Mouse (Mus musculus): ENCODE results near the gene Vdr. TPM values are rescaled to one million over a fixed set of nuclear protein-coding genes. Genes with fewer than 3 reads are reported as not detected.

The Vdr gene
- total and polyA plus RNA-seq, 3 experiments, result 1.1 to 2.3 (median 2.0) TPM

DNA sequence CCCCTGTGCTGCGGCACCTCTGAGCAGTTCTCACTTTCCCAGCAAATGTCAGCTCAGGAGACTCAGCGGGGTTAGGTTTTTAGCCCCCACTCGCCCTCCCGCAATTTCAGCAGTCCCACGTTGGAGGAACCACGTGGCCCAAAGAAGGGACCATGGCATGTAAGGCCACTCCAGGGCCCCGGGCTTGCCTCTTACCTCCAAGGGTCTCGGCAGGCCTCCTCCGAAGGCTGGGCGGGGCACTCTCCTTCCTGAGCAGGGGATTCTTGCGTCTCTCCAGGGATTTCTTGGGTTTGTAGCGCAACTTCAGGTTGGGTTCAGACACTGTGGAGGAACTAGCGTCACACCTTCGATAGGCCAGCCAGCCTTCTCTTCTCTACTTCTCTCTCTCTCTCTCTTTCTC lies 101.2 kb downstream of the Vdr start:
- Histone ChIP-seq H3K4me1 (ENCODE audit: control insufficient read depth, insufficient read depth, low read length) (peaks cover 31% of the 10 kb centered on the region), H3K27me3 (ENCODE audit: control insufficient read depth, insufficient read depth, low read length) (no peaks in the 10 kb centered on the region), H3K9ac (ENCODE audit: low read depth, low read length) (no peak overlapping the region), H3K36me3 (ENCODE audit: control insufficient read depth, insufficient read depth, low read length) (peaks cover 13% of the 10 kb centered on the region), H3K27ac (no peak overlapping the region), H3K4me3 (no peak overlapping the region), H3K79me2 (replicated peaks; ENCODE audit: control insufficient read depth, insufficient read depth, low read length) (peaks cover 6% of the 10 kb centered on the region)
- intact Hi-C loops (cut with DNase I), result no loop called here
- TF ChIP-seq EP300 (IDR thresholded peaks at IDR 0.05; ENCODE audit: insufficient read depth, low read depth, low read length) (no peak), CTCF (IDR thresholded peaks at IDR 0.05) (no peak), POLR2A (IDR thresholded peaks at IDR 0.05; ENCODE audit: insufficient read depth, low read depth, low read length) (no peak)
- 74% methylated on average over 14 of the region's 14 CpGs for WGBS
- DNase-seq, result no peak

DNA sequence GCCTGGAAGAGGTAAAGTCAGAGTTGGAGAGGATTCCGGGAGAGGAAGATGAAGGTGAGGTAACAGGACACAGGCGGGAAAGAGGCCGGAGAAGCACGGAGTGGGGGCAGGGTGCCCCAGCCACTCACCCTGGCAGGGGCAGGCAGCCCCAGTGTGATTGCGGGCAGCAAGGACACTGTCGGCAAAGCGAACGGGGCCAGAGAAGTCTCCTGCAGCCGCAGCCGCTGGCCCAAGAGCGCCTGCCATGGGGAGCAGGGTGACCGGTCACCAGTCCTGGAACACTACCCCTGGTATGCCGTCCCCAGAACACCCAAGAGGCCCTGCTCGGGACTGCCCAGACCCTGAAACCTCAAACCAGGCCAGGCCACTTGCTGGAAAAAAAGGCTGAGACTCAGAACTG lies 101.9 kb downstream of the Vdr start:
- peaks cover 9% of the 10 kb centered on the region for H3K36me3 ChIP-seq (ENCODE audit: control insufficient read depth, insufficient read depth, low read length)

DNA sequence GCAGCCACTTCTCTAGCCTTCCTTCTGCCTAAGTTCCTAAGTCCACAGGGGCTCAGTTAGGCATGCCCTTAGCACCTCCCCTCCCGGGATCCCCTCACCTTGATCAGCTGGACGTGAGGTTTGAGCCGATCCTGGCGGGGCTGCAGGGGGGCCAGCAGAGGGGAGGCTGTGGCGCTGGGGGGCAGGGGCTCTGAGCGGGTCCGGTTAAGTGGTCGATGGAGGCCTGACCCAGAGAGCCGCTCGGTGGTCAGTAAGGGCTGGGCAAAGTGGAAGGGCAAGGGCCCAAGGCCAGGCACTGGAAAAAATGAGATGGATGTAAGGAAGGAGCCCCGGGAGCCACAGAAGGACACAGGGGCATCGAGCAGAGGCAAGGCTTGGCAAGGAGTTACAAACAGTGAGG lies 102.6 kb downstream of the Vdr start:
- H3K4me1 ChIP-seq (ENCODE audit: control insufficient read depth, insufficient read depth, low read length), result peaks cover 19% of the 10 kb centered on the region
- H3K36me3 ChIP-seq (ENCODE audit: control insufficient read depth, insufficient read depth, low read length), result peaks cover 4% of the 10 kb centered on the region; the same call in 1 of the 2 replicates
- 82% methylated on average over 12 of the region's 12 CpGs for WGBS
- no peak for TF ChIP-seq POLR2A (IDR thresholded peaks at IDR 0.05; ENCODE audit: insufficient read depth, low read depth, low read length)
- TF ChIP-seq EP300 (IDR thresholded peaks at IDR 0.05; ENCODE audit: insufficient read depth, low read depth, low read length), result no peak
- no peak for TF ChIP-seq CTCF (IDR thresholded peaks at IDR 0.05)
- H3K79me2 ChIP-seq (replicated peaks; ENCODE audit: control insufficient read depth, insufficient read depth, low read length), result peaks cover 6% of the 10 kb centered on the region
- no peak overlapping the region for H3K27ac ChIP-seq
- no peak for DNase-seq
- H3K4me3 ChIP-seq, result no peak overlapping the region
- intact Hi-C loops (cut with DNase I), result loop anchor here (2.0 kb wide), 1 partner anchor 17 kb away; no protein-coding TSS in a partner anchor
- H3K27me3 ChIP-seq (ENCODE audit: control insufficient read depth, insufficient read depth, low read length), result no peaks in the 10 kb centered on the region
- no peak overlapping the region for H3K9ac ChIP-seq (ENCODE audit: low read depth, low read length)

More for the DNA sequence above, 101.9 kb downstream of the Vdr start:
- H3K9ac ChIP-seq (ENCODE audit: low read depth, low read length), result no peak overlapping the region
- intact Hi-C loops (cut with DNase I), result no loop called here
- no peak overlapping the region for H3K4me3 ChIP-seq
- peaks cover 6% of the 10 kb centered on the region for H3K79me2 ChIP-seq (replicated peaks; ENCODE audit: control insufficient read depth, insufficient read depth, low read length)
- no peak overlapping the region for H3K27ac ChIP-seq
- H3K27me3 ChIP-seq (ENCODE audit: control insufficient read depth, insufficient read depth, low read length), result no peaks in the 10 kb centered on the region
- peaks cover 26% of the 10 kb centered on the region for H3K4me1 ChIP-seq (ENCODE audit: control insufficient read depth, insufficient read depth, low read length)
- no peak for DNase-seq
- no peak for TF ChIP-seq CTCF (IDR thresholded peaks at IDR 0.05)
- TF ChIP-seq EP300 (IDR thresholded peaks at IDR 0.05; ENCODE audit: insufficient read depth, low read depth, low read length), result no peak
- TF ChIP-seq POLR2A (IDR thresholded peaks at IDR 0.05; ENCODE audit: insufficient read depth, low read depth, low read length), result no peak
- 90% methylated on average over 14 of the region's 14 CpGs for WGBS

Other genes with a start within 250 kb of the Vdr start
- gene Rpap3, start 204.8 kb downstream of the Vdr start, total RNA-seq (2021), result 10 to 100 TPM; 12.7 to 14.2 TPM
- gene Rpap3, start 204.8 kb downstream of the Vdr start, polyA plus RNA-seq (2012; rRNA removed), result 4.4 and 7.4 TPM in 2 replicates
- gene Endou, start 179.3 kb downstream of the Vdr start, total RNA-seq (2021), result 1 to 10 TPM; 1.1 to 1.2 TPM
- 2.4 TPM in 2 replicates for gene Endou, start 179.3 kb downstream of the Vdr start, polyA plus RNA-seq (2012; rRNA removed)
- 10 to 100 TPM; 21.5 to 27.9 TPM for gene Rapgef3, start 142.7 kb downstream of the Vdr start, total RNA-seq (2021)
- gene Rapgef3, start 142.7 kb downstream of the Vdr start, polyA plus RNA-seq (2012; rRNA removed), result 44.4 and 57.0 TPM in 2 replicates
- gene Slc48a1, start 132.1 kb downstream of the Vdr start, total RNA-seq (2021), result 10 to 100 TPM; 72.7 to 73.0 TPM
- 82.8 and 85.3 TPM in 2 replicates for gene Slc48a1, start 132.1 kb downstream of the Vdr start, polyA plus RNA-seq (2012; rRNA removed)
- 10 to 100 TPM; 23.7 to 25.7 TPM for gene Hdac7, start 66.1 kb downstream of the Vdr start, total RNA-seq (2021)
- gene Hdac7, start 66.1 kb downstream of the Vdr start, polyA plus RNA-seq (2012; rRNA removed), result 54.9 and 61.8 TPM in 2 replicates
- gene Tmem106c, start 53.6 kb upstream of the Vdr start, total RNA-seq (2021), result 10 to 100 TPM; 10.2 to 11.1 TPM
- gene Tmem106c, start 53.6 kb upstream of the Vdr start, polyA plus RNA-seq (2012; rRNA removed), result 21.9 and 37.0 TPM in 2 replicates
- under 1 TPM; 0.27 to 0.37 TPM for gene Col2a1, start 94.1 kb upstream of the Vdr start, total RNA-seq (2021)
- gene Col2a1, start 94.1 kb upstream of the Vdr start, polyA plus RNA-seq (2012; rRNA removed), result 0.12 and 0.61 TPM in 2 replicates
- gene Pfkm, start 182.0 kb upstream of the Vdr start, total RNA-seq (2021), result 100 to 1,000 TPM; 800 to 921 TPM
- 521 and 828 TPM in 2 replicates for gene Pfkm, start 182.0 kb upstream of the Vdr start, polyA plus RNA-seq (2012; rRNA removed)
- 1 to 10 TPM; 9.8 to 10.0 TPM for gene Senp1, start 183.1 kb upstream of the Vdr start, total RNA-seq (2021)
- 5.3 and 10.1 TPM in 2 replicates for gene Senp1, start 183.1 kb upstream of the Vdr start, polyA plus RNA-seq (2012; rRNA removed)

All from heart, adult 2 months (tissue).